Mouse (Mus musculus) myocyte (in vitro differentiated cells): ENCODE measurements around the gene Rasal1.

ENCODE experiments used
- E2F4 ChIP-seq: IDR thresholded peaks from one replicate; pipeline ENCODE4 v1.6.1; 2011; ENCODE audit warnings: mild to moderate bottlenecking, control low read depth, moderate library complexity; ENCODE audit not compliant: insufficient read depth
- MYOG ChIP-seq, 3 experiments: IDR thresholded peaks; one replicate each; pipeline ENCODE4 v1.6.1; 2011; ENCODE audit warnings: control low read depth in 2 of 3, low read depth in 2 of 3, mild to moderate bottlenecking in 2 of 3; ENCODE audit not compliant: insufficient read length in 2 of 3, control insufficient read depth in 1 of 3, insufficient read depth in 1 of 3
- POLR2A ChIP-seq: IDR thresholded peaks from one replicate; pipeline ENCODE4 v1.6.1; 2011; ENCODE audit warnings: low read depth, mild to moderate bottlenecking, control low read depth, moderate library complexity; ENCODE audit not compliant: insufficient read length
- POLR2AphosphoS2 ChIP-seq: IDR thresholded peaks from one replicate; pipeline ENCODE4 v1.6.1; 2011; ENCODE audit warnings: low read depth, control low read depth; ENCODE audit not compliant: insufficient read length
- USF1 ChIP-seq: IDR thresholded peaks from one replicate; pipeline ENCODE4 v1.6.1; 2011; ENCODE audit warnings: low read depth, mild to moderate bottlenecking, control low read depth, moderate library complexity

GRCm38 (mm10) chr5:120702421-120702820, 53.8 kb downstream of the Rasal1 start:
- TF ChIP-seq USF1 (no peak), E2F4 (no peak), MYOG (IDR thresholded peaks at IDR 0.05; ENCODE audit: control insufficient read depth in 1 of 3, insufficient read depth in 1 of 3, insufficient read length in 2 of 3, low read depth in 2 of 3) (no peak), POLR2A (no peak), POLR2AphosphoS2 (no peak)
